Mouse (Mus musculus): ENCODE results near the gene Olfr532.
"Not testable (repeated sequence)": the region's sequence is repeated elsewhere in the genome, so short reads cannot be mapped to it uniquely, and the experiment has no call there.

- TF ChIP-seq GATA1, TAL1 (IDR thresholded peaks at IDR 0.05; ENCODE audit: low read length): not testable (repeated sequence)
Measured at GRCm38 (mm10) chr7:140463070-140463469, 41.6 kb upstream of the Olfr532 start, which contains the start of gene Olfr533.

All from erythroblast, embryonic 14.5 days (primary cell).